Mouse (Mus musculus) thymus, postnatal 4 days (tissue): ENCODE data around the gene Pld4.
A peak's percentile ranks its signal among the peaks of the same experiment; 100 is the strongest.

Source experiments
- DNase-seq: peaks from one replicate; pipeline ENCODE4 v3.0.0; 2021

Pld4 gene

GRCm38 (mm10) chr12:112738281-112739022, 22.0 kb upstream of the Pld4 start:
- DNase-seq, result no peak

GRCm38 (mm10) chr12:112739023-112739568, 21.4 kb upstream of the Pld4 start:
- no peak for DNase-seq

- no peak for DNase-seq
Measured at GRCm38 (mm10) chr12:112742768-112743167, 17.7 kb upstream of the Pld4 start.

GRCm38 (mm10) chr12:112743168-112743975, 17.1 kb upstream of the Pld4 start:
- peak; percentile 90 for DNase-seq

GRCm38 (mm10) chr12:112744211-112744610, 16.2 kb upstream of the Pld4 start:
- DNase-seq, result no peak

GRCm38 (mm10) chr12:112744891-112745580, 15.4 kb upstream of the Pld4 start:
- no peak for DNase-seq

- peak; percentile 45 for DNase-seq
Measured at GRCm38 (mm10) chr12:112745716-112746115, 14.7 kb upstream of the Pld4 start.

GRCm38 (mm10) chr12:112746461-112746807, 14.0 kb upstream of the Pld4 start:
- no peak for DNase-seq

GRCm38 (mm10) chr12:112746808-112747605, 13.4 kb upstream of the Pld4 start:
- DNase-seq, result peak; percentile 68

GRCm38 (mm10) chr12:112747606-112747970, 12.9 kb upstream of the Pld4 start:
- no peak for DNase-seq

GRCm38 (mm10) chr12:112750976-112751375, 9.5 kb upstream of the Pld4 start:
- no peak for DNase-seq

GRCm38 (mm10) chr12:112752399-112752798, 8.1 kb upstream of the Pld4 start:
- DNase-seq, result no peak

GRCm38 (mm10) chr12:112755900-112756299, 4.6 kb upstream of the Pld4 start:
- DNase-seq, result no peak

- DNase-seq, result peak; percentile 3
Measured at GRCm38 (mm10) chr12:112757896-112758295, 2.6 kb upstream of the Pld4 start.

- DNase-seq, result peak; percentile 3
Measured at GRCm38 (mm10) chr12:112759471-112759870, 984 bp upstream of the Pld4 start.

GRCm38 (mm10) chr12:112761411-112761810, 956 bp downstream of the Pld4 start:
- DNase-seq, result peak; percentile 8

- DNase-seq, result peak; percentile 18
Measured at GRCm38 (mm10) chr12:112762018-112762417, 1.6 kb downstream of the Pld4 start.

GRCm38 (mm10) chr12:112763176-112763575, 2.7 kb downstream of the Pld4 start:
- DNase-seq, result peak; percentile 4

- DNase-seq, result peak; percentile 3
Measured at GRCm38 (mm10) chr12:112764141-112764540, 3.7 kb downstream of the Pld4 start.

GRCm38 (mm10) chr12:112764991-112765390, 4.5 kb downstream of the Pld4 start:
- DNase-seq, result peak; percentile 2

GRCm38 (mm10) chr12:112766586-112766985, 6.1 kb downstream of the Pld4 start:
- no peak for DNase-seq
